Mouse (Mus musculus) adrenal gland, postnatal 10 days (tissue): Measurements from ENCODE around the gene Med4. TPM values are rescaled to one million over a fixed set of nuclear protein-coding genes. Genes with fewer than 3 reads are reported as not detected.

Source experiments
- total RNA-seq, 2 experiments: library from RNA; stranded (reverse); gene quantifications; 2 replicates each; pipeline ENCODE4 v1.2.3; 2021

Med4 gene
- total RNA-seq, 2 experiments from 2014 or later: 25.1 to 32.8 TPM

Other genes with a start within 250 kb of the Med4 start
- gene Rb1, start 184.2 kb upstream of the Med4 start, total RNA-seq: 10 to 100 TPM; 20.6 to 26.1 TPM
- 100 to 1,000 TPM; 788 to 894 TPM for gene Itm2b, start 124.7 kb upstream of the Med4 start, total RNA-seq
- 1,000 to 10,000 TPM; 1,072 to 1,158 TPM for gene Sucla2, start 15.3 kb downstream of the Med4 start, total RNA-seq
- gene Nudt15, start 38.2 kb downstream of the Med4 start, total RNA-seq: 1 to 10 TPM; 8.2 to 10.0 TPM
- gene Gm21750, start 151.2 kb downstream of the Med4 start, total RNA-seq: not detected